Mouse (Mus musculus) heart, postnatal 14 days (tissue): ENCODE measurements around the gene Ckmt2. TPM values are rescaled to one million over a fixed set of nuclear protein-coding genes. Genes with fewer than 3 reads are reported as not detected.

Source experiments
- DNase-seq, 2 experiments: peaks; one replicate each; pipeline ENCODE4 v3.0.0; 2021 to 2022
- intact Hi-C: fragments of 180-260 bp; cut with DNase I; formaldehyde crosslinking; loops from one replicate; pipeline ENCODE4 v1.15.1; 2025
- long read RNA-seq, 2 experiments: library from polyadenylated mRNA; stranded (forward); transcript quantifications; one replicate each; pipeline ENCODE4 v2.0.0; 2021
- total RNA-seq, 2 experiments: library from RNA; stranded (reverse); gene quantifications; 2 replicates each; pipeline ENCODE4 v1.2.3; 2021

The Ckmt2 gene
- 1,000 to 10,000 TPM; 1,659 to 1,754 TPM for total RNA-seq
- long read RNA-seq, experiment 1, transcript Ckmt2-201 (10 exons, 1,486 nt) = major isoform, 3,532 of 3,701 reads
- long read RNA-seq, experiment 1, partial matches to known transcripts = 84 of 3,701 reads
- long read RNA-seq, experiment 1, other reads (novel, unspliced or antisense) = 85 of 3,701 reads
- long read RNA-seq, experiment 2, transcript Ckmt2-201 (10 exons, 1,486 nt) = major isoform, 2,439 of 2,549 reads
- long read RNA-seq, experiment 2, partial matches to known transcripts = 66 of 2,549 reads
- long read RNA-seq, experiment 2, other reads (novel, unspliced or antisense) = 44 of 2,549 reads

DNA sequence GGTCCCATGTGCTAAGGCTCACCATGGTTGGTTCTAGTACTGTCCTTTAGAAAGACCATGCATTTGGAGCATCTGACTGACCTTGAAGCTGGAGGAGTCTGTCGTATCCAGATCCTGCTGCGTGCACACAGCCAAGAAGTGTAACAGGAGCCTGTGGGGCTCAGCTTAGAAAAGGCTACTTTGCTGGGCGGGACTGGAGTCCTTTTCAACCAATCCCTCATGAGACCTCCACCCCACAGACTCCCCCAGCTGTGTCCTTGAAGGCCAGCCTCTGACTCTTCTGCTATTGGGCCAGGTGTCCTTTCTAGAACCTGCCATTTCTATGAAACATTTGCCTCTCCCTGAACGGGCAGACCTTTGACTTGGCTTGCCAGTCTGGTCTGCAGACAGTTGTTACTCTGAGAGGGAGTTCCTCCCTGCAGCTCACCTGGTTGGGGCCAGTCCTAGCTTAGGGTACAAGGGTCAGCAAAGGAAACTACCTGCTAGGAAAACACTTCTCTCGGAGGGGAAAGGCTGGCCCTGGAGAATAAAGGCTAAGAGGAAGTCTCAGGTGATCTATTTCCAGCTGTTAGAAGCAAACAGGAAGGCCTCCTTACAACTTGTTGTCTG, at the start of gene Ckmt2:
TSS of gene Ckmt2 (minus strand) at position 145 of the 609 bp plus-strand sequence.
- intact Hi-C loops = no loop called here

DNA sequence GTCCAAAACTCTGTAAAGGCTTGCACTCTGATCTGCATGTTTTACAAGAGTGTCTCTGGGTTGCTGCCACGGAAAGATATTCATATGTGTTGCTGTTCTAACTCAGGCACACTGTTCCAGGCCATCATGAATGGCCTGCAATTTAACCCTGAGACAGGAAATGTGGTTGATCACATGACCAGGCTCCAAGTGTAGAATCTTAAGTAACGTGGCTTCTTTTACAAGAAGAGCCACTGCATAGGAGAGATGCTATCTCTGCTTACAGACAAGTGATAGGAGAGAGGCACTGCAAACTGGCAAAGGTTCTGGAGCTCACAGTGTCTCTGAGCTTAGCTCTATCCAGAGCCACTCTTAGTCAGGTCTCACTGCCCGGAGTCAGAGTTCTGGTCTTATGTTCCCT, 44.3 kb upstream of the Ckmt2 start:
- no peak for DNase-seq
- intact Hi-C loops = no loop called here

More for the DNA sequence above, at the start of gene Ckmt2:
- peak; percentile 61 to 66 for DNase-seq

DNA sequence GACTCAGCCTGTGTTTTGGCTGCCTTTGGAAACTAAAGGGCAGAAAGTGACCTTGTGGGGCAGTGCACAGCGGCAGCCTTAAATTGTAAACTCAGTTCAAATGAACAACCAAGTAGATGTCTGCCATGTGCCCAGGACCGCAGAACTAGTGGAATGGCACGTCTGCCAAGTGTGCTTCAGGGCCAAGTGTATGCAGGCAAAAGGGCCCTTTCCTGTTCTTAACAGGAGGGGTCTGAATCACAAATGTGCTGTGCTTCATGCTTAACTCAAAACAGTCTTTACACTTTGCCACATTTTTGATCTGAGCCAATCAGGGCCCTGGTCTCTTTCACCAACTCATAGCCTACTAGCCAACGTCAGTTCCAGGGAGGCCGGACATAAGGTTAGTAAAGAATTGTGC, 42.1 kb upstream of the Ckmt2 start:
- no peak for DNase-seq
- intact Hi-C loops = loop anchor here (10.0 kb wide), 1 partner anchor 306 kb away; no protein-coding TSS in a partner anchor

DNA sequence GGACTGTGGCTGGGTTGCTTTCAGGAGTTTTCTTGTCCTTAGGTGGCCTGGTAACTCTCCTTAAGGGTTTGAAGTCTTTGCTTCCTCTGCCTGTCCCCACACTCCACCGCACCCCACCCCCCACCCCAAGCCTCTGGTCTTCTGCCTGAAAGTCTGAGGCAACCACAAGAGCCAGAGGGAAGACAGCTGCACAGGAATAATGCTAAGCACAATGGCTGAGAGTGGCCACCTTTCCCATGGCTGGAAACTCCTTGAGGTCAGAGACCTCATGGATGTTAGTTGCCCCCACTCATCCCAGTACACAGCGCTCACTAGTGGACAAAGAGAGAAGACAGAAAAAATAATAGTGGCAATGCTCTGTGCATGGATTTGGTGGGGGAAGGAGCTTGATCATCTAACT, 41.1 kb upstream of the Ckmt2 start:
- intact Hi-C loops = loop anchor here (10.0 kb wide), 1 partner anchor 307 kb away; no protein-coding TSS in a partner anchor
- no peak for DNase-seq

DNA sequence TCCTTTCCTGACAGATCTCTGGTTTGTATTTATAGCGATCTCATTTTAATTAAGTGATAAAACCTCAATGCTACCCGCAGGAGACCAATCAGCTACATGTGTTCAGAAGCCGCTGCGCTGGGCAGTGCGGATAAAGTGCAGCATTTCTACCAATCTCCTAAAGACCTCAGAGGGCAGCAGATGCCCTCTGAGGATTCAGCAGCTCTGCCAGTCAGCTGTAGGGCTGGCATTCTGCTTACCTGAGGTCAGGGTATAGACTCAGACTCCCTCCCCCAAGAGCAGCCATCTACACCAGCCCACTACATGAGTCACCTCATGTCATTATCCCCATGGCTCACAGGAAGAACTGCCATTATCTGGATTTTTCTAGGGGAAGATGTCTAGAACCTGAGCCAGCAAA, 39.6 kb upstream of the Ckmt2 start:
- intact Hi-C loops = loop anchor here (10.0 kb wide), 1 partner anchor 308 kb away; no protein-coding TSS in a partner anchor
- no peak for DNase-seq

DNA sequence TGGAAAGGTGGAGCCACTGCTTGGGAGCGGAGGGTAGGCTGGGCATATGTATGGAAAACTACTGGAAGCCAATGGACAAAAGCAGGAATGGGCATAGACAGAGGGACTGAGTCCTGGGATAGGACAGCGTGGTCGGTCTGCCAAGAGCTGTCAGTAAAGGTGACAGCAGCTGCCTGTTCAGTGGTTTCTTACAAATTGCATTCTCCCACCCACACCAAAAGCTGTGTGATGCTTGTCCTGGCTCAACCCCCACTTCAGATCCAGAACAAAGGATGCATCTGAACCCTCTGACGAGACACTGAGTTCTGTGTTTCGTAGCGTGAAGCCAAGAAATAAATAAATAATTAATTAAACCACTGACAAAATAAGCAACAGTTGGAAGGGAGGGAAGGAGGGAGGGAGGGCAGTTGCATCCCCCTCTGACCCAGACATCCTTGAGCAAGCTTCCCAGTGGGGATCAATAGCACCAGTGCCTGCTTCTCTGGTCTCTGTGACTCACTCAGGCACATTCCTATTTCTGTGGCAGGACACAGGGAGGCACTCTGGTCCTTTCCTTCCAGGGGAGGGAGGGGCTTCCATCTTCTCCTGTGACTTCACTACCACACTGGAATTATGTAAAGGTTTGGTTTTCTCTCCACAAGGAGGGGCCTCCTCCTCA, 39.0 kb upstream of the Ckmt2 start:
- DNase-seq = peak in 1 of 2 experiments; percentile 23
- intact Hi-C loops = loop anchor here (10.0 kb wide), 1 partner anchor 309 kb away; no protein-coding TSS in a partner anchor

DNA sequence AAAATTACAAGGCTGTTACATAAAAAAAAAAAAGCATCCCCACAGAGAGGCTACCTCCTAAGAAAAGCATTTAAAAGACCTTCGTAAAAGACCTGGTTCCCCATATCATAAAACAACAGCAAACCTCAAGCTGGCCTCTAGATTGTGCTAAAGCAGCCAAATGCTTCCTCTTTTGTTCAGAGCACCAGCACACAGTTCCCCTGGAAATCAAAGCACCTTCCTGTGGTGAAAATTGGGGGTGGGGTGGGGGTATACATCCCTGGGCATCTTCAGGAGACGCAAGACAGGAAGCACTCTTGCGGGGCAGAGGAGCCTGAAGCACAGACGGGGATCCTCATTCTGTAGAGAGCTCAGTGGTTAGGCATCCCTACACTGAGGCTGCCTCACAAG, 38.5 kb upstream of the Ckmt2 start:
- DNase-seq = no peak
- intact Hi-C loops = loop anchor here (10.0 kb wide), 1 partner anchor 310 kb away; no protein-coding TSS in a partner anchor

DNA sequence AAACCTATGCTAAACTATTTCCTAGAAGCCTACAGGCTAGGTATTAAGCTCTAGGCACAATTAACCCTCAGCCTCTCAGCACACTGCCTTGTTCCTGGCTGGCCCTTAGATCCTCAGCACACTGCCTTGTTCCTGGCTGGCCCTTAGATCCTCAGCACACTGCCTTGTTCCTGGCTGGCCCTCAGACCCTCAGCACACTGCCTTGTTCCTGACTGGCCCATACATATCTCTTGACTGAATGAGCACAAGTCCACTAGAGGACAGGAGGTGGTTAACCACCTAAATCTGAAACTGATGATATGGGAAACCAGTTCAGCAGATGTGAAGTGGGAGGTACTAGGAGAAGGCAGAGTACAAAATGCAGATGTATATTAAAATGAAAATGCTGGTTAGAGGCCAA, 35.0 kb upstream of the Ckmt2 start:
- intact Hi-C loops = loop anchor here (10.0 kb wide), 1 partner anchor 313 kb away; no protein-coding TSS in a partner anchor
- no peak for DNase-seq

DNA sequence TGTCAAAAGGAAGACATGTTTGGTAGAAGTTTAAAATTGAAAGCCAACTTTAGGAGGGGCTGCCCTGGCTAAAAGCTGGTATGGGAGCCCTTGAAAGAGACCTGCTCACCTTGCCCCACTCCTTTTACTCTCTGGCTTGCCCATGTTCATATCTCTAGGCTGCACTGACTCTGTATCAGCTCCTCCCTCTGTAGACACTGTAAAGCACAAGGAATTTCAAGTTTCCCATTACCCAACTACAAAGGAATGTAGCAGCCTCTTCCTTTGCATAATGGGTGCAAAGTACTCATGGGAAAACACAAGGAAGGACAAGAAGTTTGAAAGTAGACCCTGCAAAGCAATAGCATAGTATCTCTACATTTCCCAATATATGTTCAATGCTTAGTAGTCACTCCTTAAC, 34.5 kb upstream of the Ckmt2 start:
- DNase-seq = no peak
- intact Hi-C loops = loop anchor here (10.0 kb wide), 1 partner anchor 314 kb away; no protein-coding TSS in a partner anchor

DNA sequence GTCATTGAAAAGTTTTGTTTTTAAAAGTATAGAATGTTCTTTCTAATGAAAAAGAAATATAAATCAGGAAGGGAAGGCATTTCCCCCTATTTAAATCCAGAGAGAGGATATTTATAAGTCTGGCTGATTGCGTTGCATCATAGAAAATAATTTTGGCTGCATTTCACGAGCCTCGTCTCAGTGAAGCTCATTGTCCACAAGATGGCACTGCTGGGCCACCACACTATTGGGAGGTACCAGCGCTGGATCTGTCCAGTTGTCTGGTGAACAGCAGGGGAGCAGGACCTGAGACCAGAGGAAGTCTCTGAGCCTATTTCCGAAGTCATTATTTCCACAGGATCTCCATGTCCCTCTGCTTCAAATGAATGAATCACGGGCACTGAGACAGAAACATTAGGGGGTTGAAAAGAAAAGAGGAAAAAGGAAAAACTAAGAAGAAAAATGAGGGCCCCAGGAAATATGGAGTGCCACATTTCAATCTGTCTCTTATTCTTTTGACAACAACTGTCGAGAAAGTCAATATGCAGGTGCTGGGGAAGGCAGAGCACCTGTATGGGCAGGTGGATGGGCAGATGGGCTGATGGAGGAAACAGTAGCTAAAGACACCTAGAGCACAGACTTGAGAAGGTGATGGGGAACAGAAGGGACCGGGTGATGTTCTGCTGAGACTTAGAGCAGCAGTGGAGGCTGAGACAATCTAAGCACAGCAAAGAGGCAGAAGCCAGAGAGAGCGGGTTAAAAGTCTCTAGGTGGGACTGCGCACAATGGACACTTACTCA, 31.7 kb upstream of the Ckmt2 start:
- intact Hi-C loops = loop anchor here (1.0 to 10.0 kb wide), 3 partner anchors 431 to 836 kb away; no protein-coding TSS in a partner anchor
- DNase-seq = peak; percentile 76 to 88

DNA sequence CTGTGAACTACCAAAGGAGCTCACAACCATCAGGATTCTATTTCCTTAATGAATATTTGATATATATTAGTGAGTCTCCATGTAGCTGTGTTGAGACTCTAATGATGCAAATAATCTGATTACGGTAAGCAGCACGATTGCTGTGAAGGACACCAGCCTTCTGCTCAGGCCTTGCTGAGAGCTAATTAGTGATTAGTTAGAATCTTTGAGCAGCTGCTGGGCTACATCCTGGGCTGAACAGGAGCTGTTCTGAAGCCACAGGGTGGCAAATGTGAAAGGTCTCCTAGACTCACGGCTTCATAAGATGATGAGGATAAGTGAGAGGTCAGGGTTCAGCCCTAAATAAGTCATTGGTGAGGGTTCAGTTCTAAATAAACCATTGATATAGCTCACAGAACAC, 29.7 kb upstream of the Ckmt2 start:
- DNase-seq = no peak
- intact Hi-C loops = loop anchor here (10.0 kb wide), 1 partner anchor 838 kb away; no protein-coding TSS in a partner anchor

DNA sequence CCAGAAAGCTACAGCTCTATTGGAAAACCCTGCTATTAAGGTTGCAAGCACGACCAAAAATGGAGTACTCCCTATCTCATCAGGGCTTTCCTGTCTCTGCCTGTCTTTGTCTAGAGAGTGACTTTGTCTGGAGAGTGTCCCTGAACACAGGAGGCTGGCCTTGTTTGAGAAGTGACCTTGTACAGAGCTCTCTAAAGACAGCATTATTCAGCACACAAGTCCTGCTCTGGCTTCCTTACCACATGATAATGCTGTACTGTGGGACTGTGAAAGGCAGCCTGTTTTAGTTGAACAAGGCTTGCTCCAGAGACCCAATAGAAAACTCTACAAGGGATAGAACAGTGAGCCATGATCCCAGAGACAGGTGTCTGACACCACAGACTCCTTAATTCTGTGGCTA, 19.8 kb upstream of the Ckmt2 start:
- no peak for DNase-seq
- intact Hi-C loops = no loop called here

DNA sequence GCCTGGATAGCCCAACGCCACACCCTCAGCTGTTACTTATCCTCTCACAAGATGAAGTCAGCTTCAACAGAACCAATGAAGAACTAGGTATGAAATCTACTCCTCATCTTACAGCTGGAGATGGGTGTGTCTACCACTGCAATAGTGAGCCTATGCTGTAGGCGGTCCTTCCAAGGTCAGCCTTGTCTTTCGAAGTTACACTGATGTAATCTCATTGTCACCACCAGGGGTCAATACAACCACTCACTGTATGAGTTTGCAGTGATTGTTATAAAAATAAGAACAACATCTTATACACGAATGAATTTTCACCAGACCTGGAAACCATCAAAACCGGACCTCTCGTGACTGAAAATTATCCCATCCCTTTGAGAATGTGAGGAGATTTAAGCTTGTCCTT, 16.4 kb upstream of the Ckmt2 start:
- intact Hi-C loops = no loop called here
- no peak for DNase-seq

DNA sequence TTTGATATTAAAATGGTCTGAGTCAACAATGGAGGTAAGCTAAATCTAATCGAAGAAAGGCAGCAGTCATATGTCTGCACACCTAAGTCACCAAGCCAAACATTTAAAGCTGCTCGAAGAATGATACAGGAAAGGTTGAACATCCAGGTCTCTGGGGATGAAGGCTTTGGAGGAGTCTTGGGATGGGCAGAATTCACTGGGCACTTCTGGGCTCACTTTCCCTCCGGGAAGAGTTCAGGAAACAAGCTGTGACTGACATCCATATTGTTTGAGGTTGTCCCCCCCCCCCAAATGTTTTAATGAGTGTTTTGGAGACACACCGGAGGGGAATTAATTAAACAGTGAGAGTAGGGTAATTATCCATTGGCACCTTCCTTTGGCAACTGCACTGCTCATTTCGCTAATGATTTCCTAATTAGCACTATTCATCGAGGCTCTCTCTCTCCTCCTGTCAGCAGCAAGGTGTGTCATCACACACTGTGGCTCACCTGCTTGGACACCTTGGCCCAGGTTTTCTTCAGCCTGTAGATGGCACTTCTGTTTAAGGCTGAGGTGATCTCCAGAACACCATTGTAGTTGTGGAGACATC, 13.4 kb upstream of the Ckmt2 start:
- DNase-seq = no peak
- intact Hi-C loops = no loop called here

DNA sequence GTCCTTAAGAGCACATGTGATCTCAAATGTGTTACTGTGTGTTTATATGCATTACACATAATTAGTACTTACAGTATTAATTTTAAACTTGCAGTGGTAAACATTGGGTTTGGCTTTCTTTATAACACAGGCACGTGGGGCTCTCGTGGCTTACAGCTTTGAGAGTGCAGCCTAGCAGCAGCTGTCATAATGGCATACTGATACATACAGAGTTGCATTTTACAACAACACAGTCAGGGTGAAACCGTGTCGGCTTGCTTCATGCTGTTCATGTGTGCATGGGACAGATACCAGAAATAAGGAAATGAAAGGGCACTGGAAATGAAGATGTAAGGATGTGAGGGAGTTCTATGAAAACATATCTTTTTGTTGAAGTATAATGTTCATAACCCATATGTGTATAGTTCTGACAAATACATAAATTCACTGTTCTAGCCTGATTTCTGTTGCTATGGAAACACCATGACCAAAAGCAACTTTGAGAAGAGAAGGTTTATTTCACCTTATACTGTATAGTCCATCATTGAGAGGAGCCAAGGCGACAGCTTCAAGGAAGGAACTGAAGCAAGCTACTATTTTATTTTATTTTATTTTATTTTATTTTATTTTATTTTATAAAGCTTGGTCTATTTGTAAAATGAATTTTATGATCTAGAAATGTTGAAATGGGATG, 8.2 kb upstream of the Ckmt2 start:
- intact Hi-C loops = no loop called here

DNA sequence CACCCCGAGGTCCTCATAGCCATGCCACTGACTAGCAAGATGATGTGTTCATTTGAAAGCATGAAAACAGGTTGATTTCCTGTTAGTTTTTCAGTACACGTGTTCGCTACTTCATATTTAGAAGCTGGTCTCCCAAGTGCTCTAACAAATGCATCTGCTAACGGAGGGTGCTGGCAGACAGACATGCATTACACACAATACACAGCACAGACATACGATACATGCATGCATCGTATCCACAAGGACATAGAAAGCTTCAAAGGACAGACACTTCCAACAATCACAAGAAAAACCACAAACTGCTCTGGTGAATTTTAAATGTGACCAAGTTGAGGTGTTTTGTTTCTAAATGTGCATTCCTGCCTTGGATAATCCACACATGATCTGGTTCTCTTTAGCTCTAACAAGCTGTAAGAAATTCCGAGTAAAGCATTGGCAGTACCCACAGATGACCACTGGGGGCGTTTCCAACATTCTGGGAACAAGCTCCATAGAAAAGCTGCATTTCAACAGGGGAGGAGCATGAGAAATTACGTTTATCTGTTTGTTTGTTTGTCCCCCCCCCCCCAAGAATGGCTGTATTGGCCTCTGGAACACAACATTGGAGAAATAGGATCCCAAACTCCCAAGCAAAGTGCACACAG, 5.3 kb upstream of the Ckmt2 start:
- DNase-seq = peak; percentile 15 to 57

More for the DNA sequence above, 8.2 kb upstream of the Ckmt2 start:
- DNase-seq = no peak

DNA sequence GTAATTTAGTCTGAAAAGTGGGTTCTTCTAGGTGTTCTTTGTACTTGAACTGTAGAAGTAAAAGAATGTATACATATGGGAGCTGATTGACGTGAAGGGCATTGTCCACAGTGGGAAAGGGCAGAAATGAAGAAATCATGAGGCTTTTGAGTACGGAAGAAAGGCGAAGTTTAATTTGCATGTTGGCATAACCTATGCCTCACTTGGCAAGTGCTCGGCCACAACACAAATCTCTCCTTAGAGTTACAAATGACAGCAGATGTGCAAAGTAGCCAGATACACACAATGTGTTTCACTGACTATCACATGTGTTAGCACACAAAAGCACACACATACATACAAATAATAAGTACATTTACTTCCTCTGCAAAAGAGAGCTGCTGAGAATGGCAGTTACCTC, 3.6 kb upstream of the Ckmt2 start:
- DNase-seq = no peak
- intact Hi-C loops = no loop called here

More for the DNA sequence above, 5.3 kb upstream of the Ckmt2 start:
- intact Hi-C loops = no loop called here

DNA sequence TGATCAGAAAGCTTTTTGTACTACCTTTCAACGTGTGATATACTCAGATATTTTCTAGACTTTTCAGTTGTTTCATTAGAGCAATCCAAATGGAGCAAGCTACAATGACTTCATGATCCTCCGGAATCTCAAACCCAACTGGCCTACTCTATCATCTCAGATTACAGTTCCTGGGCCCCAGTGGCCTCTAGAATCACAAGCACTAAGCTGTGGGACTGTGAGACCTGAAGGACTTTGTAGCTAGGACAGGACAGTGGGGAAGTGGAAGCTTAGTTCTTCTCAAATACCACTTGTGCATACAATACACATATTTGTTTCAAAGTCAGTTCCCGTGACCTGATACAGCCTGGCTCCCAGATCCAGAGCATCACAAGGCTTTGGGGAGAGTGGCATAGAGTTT, 1.3 kb upstream of the Ckmt2 start:
- intact Hi-C loops = no loop called here

DNA sequence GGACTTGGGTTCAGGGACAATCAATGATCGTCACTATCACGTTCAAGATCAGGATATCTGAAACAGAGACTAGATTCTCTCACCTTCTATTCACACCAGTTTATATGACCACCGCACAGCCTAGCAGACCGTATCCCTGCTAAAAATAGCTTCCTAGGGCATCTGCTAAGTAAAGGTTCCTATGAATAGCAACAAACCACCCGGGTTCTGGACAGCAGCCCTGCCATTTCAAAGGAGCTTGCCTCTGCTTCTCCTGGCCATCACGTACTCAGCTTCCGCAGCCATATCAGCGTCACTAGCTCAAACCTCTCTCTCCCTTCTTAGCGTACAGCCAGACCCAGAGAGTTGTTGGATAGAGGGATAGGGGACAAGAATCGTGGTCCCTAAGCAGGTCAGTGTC, 665 bp upstream of the Ckmt2 start:
- intact Hi-C loops = no loop called here
- DNase-seq = peak; percentile 32 to 48

More for the DNA sequence above, 1.3 kb upstream of the Ckmt2 start:
- peak in 1 of 2 experiments; percentile 4 for DNase-seq
